Mouse (Mus musculus): ENCODE measurements at regions not wholly inside any gene's neighbourhood (a gene's known extent, or its start where the extent isn't known, plus 50 kb on each side); places are given as distances from the start of the nearest gene placed in this dataset.

GRCm38 (mm10) chr14:24644117-24644808 is 157.3 kb downstream of the Rps24 start:
- Histone ChIP-seq H3K9ac (no peak overlapping the region), H3K9me3 (replicated peaks) (no peaks in the 10 kb centered on the region), H3K4me2 (no peak overlapping the region), H3K36me3 (no peaks in the 10 kb centered on the region), H3K27me3 (no peaks in the 10 kb centered on the region), H3K4me3 (no peak overlapping the region), H3K27ac (no peak overlapping the region), H3K4me1 (replicated peaks) (no peaks in the 10 kb centered on the region)
- WGBS, result 53% methylated on average over 6 of the region's 6 CpGs
- no peak for ATAC-seq (replicated peaks; ENCODE audit: insufficient number of reproducible peaks, insufficient read depth, low FRiP score, low read depth)

- H3K9ac ChIP-seq, result no peak overlapping the region
- no peaks in the 10 kb centered on the region for H3K27me3 ChIP-seq
- H3K36me3 ChIP-seq, result no peaks in the 10 kb centered on the region
- 74% methylated on average over 6 of the region's 6 CpGs for WGBS
- H3K4me1 ChIP-seq (replicated peaks), result no peaks in the 10 kb centered on the region
- no peak overlapping the region for H3K4me3 ChIP-seq
- no peaks in the 10 kb centered on the region for H3K9me3 ChIP-seq (replicated peaks)
- H3K27ac ChIP-seq, result no peak overlapping the region
- ATAC-seq (replicated peaks; ENCODE audit: insufficient number of reproducible peaks, insufficient read depth, low FRiP score, low read depth), result no peak
- no peak overlapping the region for H3K4me2 ChIP-seq
Measured at GRCm38 (mm10) chr14:24646239-24646848, 159.4 kb downstream of the Rps24 start.

- Histone ChIP-seq H3K27ac (no peak overlapping the region), H3K27me3 (no peaks in the 10 kb centered on the region), H3K4me3 (no peak overlapping the region), H3K4me2 (no peak overlapping the region), H3K9ac (no peak overlapping the region), H3K4me1 (replicated peaks) (no peaks in the 10 kb centered on the region), H3K9me3 (replicated peaks) (no peaks in the 10 kb centered on the region), H3K36me3 (no peaks in the 10 kb centered on the region)
- ATAC-seq (replicated peaks; ENCODE audit: insufficient number of reproducible peaks, insufficient read depth, low FRiP score, low read depth), result no peak
- WGBS, result 79% methylated on average over 4 of the region's 4 CpGs
Measured at GRCm38 (mm10) chr14:24647722-24648121, 160.8 kb downstream of the Rps24 start.

- no peak overlapping the region for H3K4me2 ChIP-seq
- ATAC-seq (replicated peaks; ENCODE audit: insufficient number of reproducible peaks, insufficient read depth, low FRiP score, low read depth), result no peak
- peaks cover 2% of the 10 kb centered on the region for H3K4me1 ChIP-seq (replicated peaks)
- no peak overlapping the region for H3K4me3 ChIP-seq
- H3K9me3 ChIP-seq (replicated peaks), result no peaks in the 10 kb centered on the region
- 70% methylated on average over 7 of the region's 7 CpGs for WGBS
- H3K36me3 ChIP-seq, result no peaks in the 10 kb centered on the region
- H3K27ac ChIP-seq, result no peak overlapping the region
- H3K27me3 ChIP-seq, result no peaks in the 10 kb centered on the region
- no peak overlapping the region for H3K9ac ChIP-seq
Measured at GRCm38 (mm10) chr14:24650195-24650901, 163.4 kb downstream of the Rps24 start.

GRCm38 (mm10) chr14:24650902-24651270 is 164.0 kb downstream of the Rps24 start:
- H3K9ac ChIP-seq, result no peak overlapping the region
- no peak overlapping the region for H3K27ac ChIP-seq
- no peak overlapping the region for H3K4me3 ChIP-seq
- no peak for ATAC-seq (replicated peaks; ENCODE audit: insufficient number of reproducible peaks, insufficient read depth, low FRiP score, low read depth)
- no peaks in the 10 kb centered on the region for H3K36me3 ChIP-seq
- no peak overlapping the region for H3K4me2 ChIP-seq
- H3K27me3 ChIP-seq, result no peaks in the 10 kb centered on the region
- 54% methylated on average over 12 of the region's 12 CpGs for WGBS
- no peaks in the 10 kb centered on the region for H3K9me3 ChIP-seq (replicated peaks)
- peaks cover 7% of the 10 kb centered on the region for H3K4me1 ChIP-seq (replicated peaks)

- H3K9me3 ChIP-seq (replicated peaks), result no peaks in the 10 kb centered on the region
- no peak overlapping the region for H3K27ac ChIP-seq
- H3K9ac ChIP-seq, result no peak overlapping the region
- H3K4me1 ChIP-seq (replicated peaks), result peaks cover 10% of the 10 kb centered on the region
- no peaks in the 10 kb centered on the region for H3K27me3 ChIP-seq
- ATAC-seq (replicated peaks; ENCODE audit: insufficient number of reproducible peaks, insufficient read depth, low FRiP score, low read depth), result no peak
- H3K4me2 ChIP-seq, result no peak overlapping the region
- WGBS, result 56% methylated on average over 2 of the region's 2 CpGs
- no peak overlapping the region for H3K4me3 ChIP-seq
- H3K36me3 ChIP-seq, result no peaks in the 10 kb centered on the region
Measured at GRCm38 (mm10) chr14:24652591-24652990, 165.7 kb downstream of the Rps24 start.

- H3K4me3 ChIP-seq, result no peak overlapping the region
- H3K4me2 ChIP-seq, result no peak overlapping the region
- H3K36me3 ChIP-seq, result no peaks in the 10 kb centered on the region
- H3K27ac ChIP-seq, result 0 out of 2 replicates have a peak overlapping the region, but pooled peaks have one; percentile 3
- H3K9ac ChIP-seq, result 0 out of 2 replicates have a peak overlapping the region, but pooled peaks have one; percentile 5
- no peaks in the 10 kb centered on the region for H3K9me3 ChIP-seq (replicated peaks)
- peak; percentile 73 for ATAC-seq (replicated peaks; ENCODE audit: insufficient number of reproducible peaks, insufficient read depth, low FRiP score, low read depth)
- WGBS, result 30% methylated on average over 9 of the region's 9 CpGs
- peaks cover 10% of the 10 kb centered on the region for H3K4me1 ChIP-seq (replicated peaks)
- no peaks in the 10 kb centered on the region for H3K27me3 ChIP-seq
Measured at GRCm38 (mm10) chr14:24655580-24655979, 168.7 kb downstream of the Rps24 start.

- no peak for ATAC-seq (replicated peaks; ENCODE audit: insufficient number of reproducible peaks, insufficient read depth, low FRiP score, low read depth)
- 71% methylated on average over 2 of the region's 2 CpGs for WGBS
- Histone ChIP-seq H3K4me2 (no peak overlapping the region), H3K4me1 (replicated peaks) (no peaks in the 10 kb centered on the region), H3K36me3 (no peaks in the 10 kb centered on the region), H3K4me3 (no peak overlapping the region), H3K9me3 (replicated peaks) (no peaks in the 10 kb centered on the region), H3K27ac (no peak overlapping the region), H3K27me3 (no peaks in the 10 kb centered on the region), H3K9ac (no peak overlapping the region)
Measured at GRCm38 (mm10) chr14:24661797-24662196, 174.9 kb downstream of the Rps24 start.

- no peak overlapping the region for H3K9ac ChIP-seq
- no peak overlapping the region for H3K4me2 ChIP-seq
- no peak overlapping the region for H3K4me3 ChIP-seq
- H3K27me3 ChIP-seq, result no peaks in the 10 kb centered on the region
- H3K36me3 ChIP-seq, result no peaks in the 10 kb centered on the region
- 82% methylated on average over 4 of the region's 4 CpGs for WGBS
- H3K9me3 ChIP-seq (replicated peaks), result no peaks in the 10 kb centered on the region
- no peak overlapping the region for H3K27ac ChIP-seq
- no peaks in the 10 kb centered on the region for H3K4me1 ChIP-seq (replicated peaks)
- no peak for ATAC-seq (replicated peaks; ENCODE audit: insufficient number of reproducible peaks, insufficient read depth, low FRiP score, low read depth)
Measured at GRCm38 (mm10) chr14:24665210-24665609, 178.3 kb downstream of the Rps24 start.
